Mouse (Mus musculus): Measurements from ENCODE around the gene Fdxacb1.

The Fdxacb1 gene

GRCm38 (mm10) chr9:50800985-50801384, 32.9 kb downstream of the Fdxacb1 start:
- DNase-seq (ENCODE audit: low read depth in 2 of 2, low spot score in 2 of 2), result peak; percentile 10 to 32

GRCm38 (mm10) chr9:50803055-50803671, 35.1 kb downstream of the Fdxacb1 start:
- no peak for DNase-seq (ENCODE audit: low read depth in 2 of 2, low spot score in 2 of 2)

- DNase-seq (ENCODE audit: low read depth in 2 of 2, low spot score in 2 of 2), result no peak
These were observed 40.4 kb downstream of the Fdxacb1 start for GRCm38 (mm10) chr9:50808471-50808870.

GRCm38 (mm10) chr9:50809146-50809545, 41.1 kb downstream of the Fdxacb1 start:
- DNase-seq (ENCODE audit: low read depth in 2 of 2, low spot score in 2 of 2), result no peak

- no peak for DNase-seq (ENCODE audit: low read depth in 2 of 2, low spot score in 2 of 2)
These were observed 43.2 kb downstream of the Fdxacb1 start for GRCm38 (mm10) chr9:50811187-50811586.

GRCm38 (mm10) chr9:50811746-50812145, 43.7 kb downstream of the Fdxacb1 start:
- no peak for DNase-seq (ENCODE audit: low read depth in 2 of 2, low spot score in 2 of 2)

- no peak for DNase-seq (ENCODE audit: low read depth in 2 of 2, low spot score in 2 of 2)
These were observed 45.8 kb downstream of the Fdxacb1 start for GRCm38 (mm10) chr9:50813796-50814195.

- no peak for DNase-seq (ENCODE audit: low read depth in 2 of 2, low spot score in 2 of 2)
These were observed 47.6 kb downstream of the Fdxacb1 start for GRCm38 (mm10) chr9:50815666-50816065.

- DNase-seq (ENCODE audit: low read depth in 2 of 2, low spot score in 2 of 2), result no peak
These were observed 48.5 kb downstream of the Fdxacb1 start for GRCm38 (mm10) chr9:50816512-50816911.

- DNase-seq (ENCODE audit: low read depth in 2 of 2, low spot score in 2 of 2), result no peak
These were observed 50.0 kb downstream of the Fdxacb1 start for GRCm38 (mm10) chr9:50818050-50818449.

- DNase-seq (ENCODE audit: low read depth in 2 of 2, low spot score in 2 of 2), result no peak
These were observed 51.7 kb downstream of the Fdxacb1 start for GRCm38 (mm10) chr9:50819716-50820115.

- no peak for DNase-seq (ENCODE audit: low read depth in 2 of 2, low spot score in 2 of 2)
These were observed 53.6 kb downstream of the Fdxacb1 start for GRCm38 (mm10) chr9:50821651-50822050.

- no peak for DNase-seq (ENCODE audit: low read depth in 2 of 2, low spot score in 2 of 2)
These were observed 54.2 kb downstream of the Fdxacb1 start for GRCm38 (mm10) chr9:50822216-50822615.
